Mouse (Mus musculus) spleen, postnatal 14 days (tissue): Measurements from ENCODE around the gene Ptbp3.

Experiments used
- DNase-seq, 2 experiments: peaks; one replicate each; pipeline ENCODE4 v3.0.0; 2021 to 2022; ENCODE audit warnings: low spot score in 2 of 2

The Ptbp3 gene

GRCm38 (mm10) chr4:59437990-59438854 lies 110.9 kb downstream of the Ptbp3 start, which contains the start of gene Susd1:
TSS of gene Susd1 (minus strand) at chr4:59438633.
- peak; percentile 53 to 69 for DNase-seq

- no peak for DNase-seq
Observed at GRCm38 (mm10) chr4:59435951-59436350, 113.2 kb downstream of the Ptbp3 start.

DNA sequence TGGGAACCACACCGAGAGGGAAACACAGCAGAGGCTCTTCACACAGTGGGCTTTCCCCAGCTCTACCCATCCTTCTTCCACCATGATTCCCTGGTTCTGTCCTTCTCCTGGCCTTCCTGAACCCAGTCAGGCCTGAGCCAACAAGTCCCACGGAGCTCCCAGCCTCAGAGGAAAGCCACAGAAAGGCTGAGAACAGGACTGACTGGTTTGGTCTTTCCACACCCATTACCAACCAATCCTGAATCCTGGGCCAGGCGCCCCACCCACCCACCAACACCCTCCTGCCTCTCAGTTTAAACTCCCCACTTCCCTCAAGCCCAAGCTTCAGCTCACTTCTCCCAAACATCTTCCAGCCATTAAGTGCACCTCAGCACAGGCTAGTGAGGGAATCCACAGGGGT lies 115.1 kb downstream of the Ptbp3 start:
- DNase-seq = no peak

DNA sequence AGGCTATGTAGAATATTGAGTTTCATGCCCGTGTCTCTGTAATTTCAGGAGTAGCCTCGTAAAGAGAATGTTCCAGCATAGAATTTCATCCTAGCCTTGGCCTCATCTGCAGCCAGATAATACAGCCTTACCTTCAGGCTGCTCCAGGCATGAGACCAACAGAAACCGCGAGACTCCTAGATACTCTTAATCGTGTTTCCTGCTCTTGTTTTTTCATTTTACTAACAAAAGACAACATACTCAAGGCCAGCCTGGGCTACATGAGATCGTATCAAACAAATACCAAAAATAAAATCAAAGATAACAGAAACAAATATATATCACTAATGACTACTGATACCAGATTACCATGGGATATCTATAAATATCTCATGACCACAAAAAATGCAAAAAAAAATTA lies 120.0 kb downstream of the Ptbp3 start:
- no peak for DNase-seq

- DNase-seq = no peak
Observed at GRCm38 (mm10) chr4:59426429-59426828, 122.7 kb downstream of the Ptbp3 start.

DNA sequence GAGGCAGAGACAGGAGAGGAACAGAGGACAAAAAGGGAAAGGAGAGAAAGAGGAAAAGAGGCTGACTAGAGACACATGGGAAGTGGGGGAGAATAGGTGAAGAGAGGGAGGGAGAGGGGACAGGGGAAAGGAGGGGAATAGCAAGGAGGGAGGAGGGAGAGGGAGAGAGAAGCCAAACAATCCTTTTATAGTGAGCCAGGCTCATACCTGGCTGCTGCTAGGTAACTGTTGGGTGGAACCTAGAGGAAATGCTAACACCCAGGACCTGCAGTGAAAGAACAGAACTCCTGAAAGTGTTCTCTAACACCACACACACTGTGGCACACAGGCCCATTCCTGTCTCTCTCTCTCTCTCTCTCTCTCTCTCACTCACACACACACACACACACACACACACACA lies 126.4 kb downstream of the Ptbp3 start:
- DNase-seq = no peak

DNA sequence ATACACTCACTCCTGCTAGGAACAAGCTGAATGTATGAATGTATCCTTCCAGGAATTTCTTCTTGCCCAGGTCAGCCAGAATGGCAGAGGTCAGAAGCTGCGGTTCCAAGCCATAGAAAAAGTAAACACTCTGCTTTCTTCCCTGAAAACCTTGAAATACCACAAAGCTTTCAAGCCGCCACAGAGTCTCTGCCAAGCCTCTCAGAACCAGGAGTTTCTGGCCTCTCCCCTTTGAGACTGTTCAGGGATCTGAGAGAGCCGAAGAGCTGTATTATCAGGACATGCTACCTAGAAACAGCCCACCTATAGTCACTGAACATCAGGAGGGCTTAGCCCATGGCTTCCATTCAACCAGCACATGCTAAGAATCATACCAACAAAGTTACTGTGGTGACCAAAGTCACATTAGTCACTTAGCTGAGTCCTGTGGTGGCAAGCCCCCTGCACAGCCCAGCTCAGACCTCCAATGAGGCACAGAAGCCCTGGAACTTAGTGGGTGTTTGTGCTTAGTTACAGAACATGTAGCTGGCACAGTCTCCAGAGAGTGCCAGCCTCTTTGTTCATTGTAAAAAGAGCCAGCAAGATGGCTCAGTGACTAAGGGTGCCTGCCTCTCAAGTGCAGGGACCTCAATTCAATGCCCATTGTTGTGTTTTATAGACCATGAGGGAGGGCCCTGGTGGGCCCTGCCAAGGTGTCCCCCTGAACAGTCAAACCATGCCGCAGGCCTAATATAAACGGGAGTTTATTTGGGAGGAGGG lies 127.0 kb downstream of the Ptbp3 start:
- no peak for DNase-seq
